22 mouse cellular contexts compared by ENCODE assay signal in genomic region chr17:43177244-43177643, GRCm38 (mm10).
DNase-seq lines count a peak whose midpoint lies in the region; ATAC-seq and TF ChIP-seq lines count a peak whose summit lies in the region.
"Had no signal": no experiment of that assay in that cellular context is flagged by ENCODE, and none has a peak within 500 bp of the region (broad histone marks: within the 10 kb centered on the region; RNA-seq: fewer than 3 reads in every experiment).

No protein-coding gene starts in this region.

- no peak for ATAC-seq in liver, embryonic 12.5 days
- peak; percentile 79; the same call in 1 of the 2 replicates for ATAC-seq in stomach, embryonic 14.5 days (ENCODE audit: insufficient number of reproducible peaks, insufficient read depth, low FRiP score, low read depth)
- ATAC-seq: midbrain, embryonic 16.5 days had no signal

- no peaks in the 10 kb centered on the region for H3K9me3 ChIP-seq in liver, embryonic 12.5 days (replicated peaks)
- no peaks in the 10 kb centered on the region for H3K9me3 ChIP-seq in stomach, embryonic 14.5 days (ENCODE audit: control insufficient read depth, low read depth, low read length)
- H3K9me3 ChIP-seq: heart, embryonic 12.5 days; limb, embryonic 10.5 days; lung, embryonic 15.5 days; neural tube, embryonic 15.5 days had no signal

- H3K36me3 ChIP-seq in liver, adult 2 months (ENCODE audit: control insufficient read depth, insufficient read depth, low read length), result no peaks in the 10 kb centered on the region
- no peaks in the 10 kb centered on the region for H3K36me3 ChIP-seq in liver, embryonic 12.5 days
- no peaks in the 10 kb centered on the region for H3K36me3 ChIP-seq in stomach, embryonic 14.5 days (ENCODE audit: control insufficient read depth, insufficient read depth, low read length)
- H3K36me3 ChIP-seq: heart, embryonic 12.5 days; limb, embryonic 10.5 days; lung, embryonic 15.5 days; neural tube, embryonic 15.5 days had no signal

- H3K4me3 ChIP-seq in liver, adult 2 months (ENCODE audit: insufficient read depth, low read depth, low read length), result no peak overlapping the region
- no peak overlapping the region for H3K4me3 ChIP-seq in liver, embryonic 12.5 days
- no peak overlapping the region for H3K4me3 ChIP-seq in stomach, embryonic 14.5 days (ENCODE audit: low read depth, low read length)
- H3K4me3 ChIP-seq: gastrocnemius, adult 2 months; heart, embryonic 12.5 days; left cerebral cortex, adult 2 months; limb, embryonic 10.5 days; lung, embryonic 15.5 days; neural tube, embryonic 15.5 days had no signal

- H3K27me3 ChIP-seq in liver, adult 2 months (ENCODE audit: control insufficient read depth, insufficient read depth, low read length), result no peaks in the 10 kb centered on the region
- no peaks in the 10 kb centered on the region for H3K27me3 ChIP-seq in liver, embryonic 12.5 days (replicated peaks)
- no peaks in the 10 kb centered on the region for H3K27me3 ChIP-seq in stomach, embryonic 14.5 days (ENCODE audit: control insufficient read depth, insufficient read depth, low read length)
- H3K27me3 ChIP-seq: lung, embryonic 15.5 days; neural tube, embryonic 15.5 days had no signal

- H3K9ac ChIP-seq in liver, adult 2 months (ENCODE audit: low read depth, low read length), result no peak overlapping the region
- H3K9ac ChIP-seq in liver, embryonic 12.5 days, result no peak overlapping the region
- H3K9ac ChIP-seq in stomach, embryonic 14.5 days (replicated peaks; ENCODE audit: low read depth, low read length), result no peak overlapping the region
- H3K9ac ChIP-seq: heart, embryonic 12.5 days; hindbrain, embryonic 14.5 days; lung, embryonic 15.5 days; neural tube, embryonic 15.5 days had no signal

- intact Hi-C loops in gastrocnemius, postnatal 14 days (cut with DNase I; ENCODE audit: low total_unique reads), result no loop called here

- H3K27ac ChIP-seq in liver, adult 2 months (replicated peaks; ENCODE audit: insufficient read depth, low read depth, low read length), result no peak overlapping the region
- H3K27ac ChIP-seq in liver, embryonic 12.5 days, result no peak overlapping the region
- H3K27ac ChIP-seq in stomach, embryonic 14.5 days (ENCODE audit: low read length), result no peak overlapping the region
- H3K27ac ChIP-seq: gastrocnemius, adult 2 months; hindbrain, embryonic 14.5 days; left cerebral cortex, adult 2 months; limb, embryonic 10.5 days; lung, embryonic 15.5 days; neural tube, embryonic 15.5 days had no signal

- H3K79me2 ChIP-seq in liver, adult 2 months (ENCODE audit: control insufficient read depth, insufficient read depth, low read length), result no peaks in the 10 kb centered on the region

- no peak for TF ChIP-seq POLR2A in liver, adult 2 months (IDR thresholded peaks at IDR 0.05; ENCODE audit: extremely low read depth, insufficient read depth, low read length)

- no peak for TF ChIP-seq CTCF in liver, adult 2 months (IDR thresholded peaks at IDR 0.05; ENCODE audit: low read depth, low read length)

- peak; percentile 74 for DNase-seq in liver, adult 2 months (ENCODE audit: extremely low read depth, low read depth, low spot score)
- DNase-seq in urinary bladder, postnatal 14 days (ENCODE audit: low spot score), result peak; percentile 31
- DNase-seq in urinary bladder, postnatal 25 days (ENCODE audit: low spot score), result no peak
- DNase-seq in gastrocnemius, postnatal 14 days, result no peak
- DNase-seq in thymus, postnatal 0 days (ENCODE audit: low spot score), result no peak
- DNase-seq: adrenal gland, postnatal 36 days; cerebellum, adult 11-12 months; cerebellum, postnatal 14 days; gastrocnemius, adult 2 months; heart, postnatal 14 days; kidney, postnatal 36 days; right cerebral cortex, postnatal 14 days; thymus, postnatal 36 days had no signal

- peaks cover 2% of the 10 kb centered on the region for H3K4me1 ChIP-seq in liver, adult 2 months (ENCODE audit: control insufficient read depth, insufficient read depth, low read length)
- no peaks in the 10 kb centered on the region for H3K4me1 ChIP-seq in liver, embryonic 12.5 days
- H3K4me1 ChIP-seq in stomach, embryonic 14.5 days (ENCODE audit: control insufficient read depth, insufficient read depth, low read length), result no peaks in the 10 kb centered on the region
- H3K4me1 ChIP-seq: heart, embryonic 12.5 days; limb, embryonic 10.5 days; lung, embryonic 15.5 days; neural tube, embryonic 15.5 days had no signal

- H3K4me2 ChIP-seq in liver, embryonic 12.5 days, result no peak overlapping the region
- H3K4me2 ChIP-seq in stomach, embryonic 14.5 days (replicated peaks; ENCODE audit: low read depth, low read length), result no peak overlapping the region
- H3K4me2 ChIP-seq: heart, embryonic 12.5 days; hindbrain, embryonic 14.5 days; lung, embryonic 15.5 days; neural tube, embryonic 15.5 days had no signal

- WGBS in liver, adult 2 months, result 8% methylated on average over 1 of the region's 1 CpGs
- 24% methylated on average over 1 of the region's 1 CpGs for WGBS in liver, embryonic 12.5 days (ENCODE audit: insufficient replicate concordance)
- 11% methylated on average over 1 of the region's 1 CpGs for WGBS in stomach, embryonic 14.5 days

Comparison
In these comparisons a context has a peak if more than half of its experiments do, and no peak if none do; other contexts are left out.
1. DNase-seq: peak in liver, adult 2 months (single experiment) and urinary bladder, postnatal 14 days (single experiment); none in urinary bladder, postnatal 25 days (single experiment), gastrocnemius, postnatal 14 days (single experiment) and thymus, postnatal 0 days (single experiment).